Mouse (Mus musculus): Measurements from ENCODE around the gene Fut4.
A peak's percentile ranks its signal among the peaks of the same experiment; 100 is the strongest.

The Fut4 gene

GRCm38 (mm10) chr9:14752001-14752522, at the start of gene Fut4:
Gene Fut4, minus strand, starts transcription at chr9:14752393.
- peak; percentile 41 for DNase-seq (ENCODE audit: low spot score)

GRCm38 (mm10) chr9:14787356-14787755, 35.2 kb upstream of the Fut4 start:
- no peak for DNase-seq (ENCODE audit: low spot score)

- DNase-seq (ENCODE audit: low spot score), result peak; percentile 86
Observed at GRCm38 (mm10) chr9:14784039-14785002, 32.1 kb upstream of the Fut4 start, which contains the start of the genes Mre11a and Ankrd49. Gene Mre11a, plus strand, starts transcription at chr9:14784654. Gene Ankrd49, minus strand, starts transcription at chr9:14784856.

GRCm38 (mm10) chr9:14778341-14778740, 26.1 kb upstream of the Fut4 start:
- DNase-seq (ENCODE audit: low spot score), result no peak

GRCm38 (mm10) chr9:14773813-14774212, 21.6 kb upstream of the Fut4 start:
- DNase-seq (ENCODE audit: low spot score), result no peak

GRCm38 (mm10) chr9:14772074-14772473, 19.9 kb upstream of the Fut4 start:
- no peak for DNase-seq (ENCODE audit: low spot score)

- no peak for DNase-seq (ENCODE audit: low spot score)
Observed at GRCm38 (mm10) chr9:14770803-14771471, 18.7 kb upstream of the Fut4 start, which contains the start of gene 1700012B09Rik. Gene 1700012B09Rik, minus strand, starts transcription at chr9:14771030.

GRCm38 (mm10) chr9:14769811-14770210, 17.6 kb upstream of the Fut4 start:
- no peak for DNase-seq (ENCODE audit: low spot score)

- DNase-seq (ENCODE audit: low spot score), result peak; percentile 40
Observed at GRCm38 (mm10) chr9:14764765-14765164, 12.6 kb upstream of the Fut4 start.

- no peak for DNase-seq (ENCODE audit: low spot score)
Observed at GRCm38 (mm10) chr9:14759261-14759660, 7.1 kb upstream of the Fut4 start.

GRCm38 (mm10) chr9:14758590-14758989, 6.4 kb upstream of the Fut4 start:
- DNase-seq (ENCODE audit: low spot score), result no peak

GRCm38 (mm10) chr9:14754469-14754868, 2.3 kb upstream of the Fut4 start:
- no peak for DNase-seq (ENCODE audit: low spot score)

- DNase-seq (ENCODE audit: low spot score), result no peak
Observed at GRCm38 (mm10) chr9:14753947-14754346, 1.8 kb upstream of the Fut4 start.

- DNase-seq (ENCODE audit: low spot score), result peak; percentile 13
Observed at GRCm38 (mm10) chr9:14751503-14752000, 641 bp downstream of the Fut4 start.

GRCm38 (mm10) chr9:14750901-14751502, 1.2 kb downstream of the Fut4 start:
- DNase-seq (ENCODE audit: low spot score), result no peak

- DNase-seq (ENCODE audit: low spot score), result no peak
Observed at GRCm38 (mm10) chr9:14740151-14740924, 11.9 kb downstream of the Fut4 start, which contains the start of gene Piwil4. Gene Piwil4, minus strand, starts transcription at chr9:14740733.

- no peak for DNase-seq (ENCODE audit: low spot score)
Observed at GRCm38 (mm10) chr9:14739498-14740150, 12.6 kb downstream of the Fut4 start.

GRCm38 (mm10) chr9:14730941-14731541, 21.2 kb downstream of the Fut4 start:
- no peak for DNase-seq (ENCODE audit: low spot score)

- DNase-seq (ENCODE audit: low spot score), result no peak
Observed at GRCm38 (mm10) chr9:14728365-14728764, 23.8 kb downstream of the Fut4 start.

GRCm38 (mm10) chr9:14726629-14727028, 25.6 kb downstream of the Fut4 start:
- no peak for DNase-seq (ENCODE audit: low spot score)

Data from ovary, postnatal 14 days (tissue).